Mouse (Mus musculus) hindbrain, embryonic 11.5 days (tissue): ENCODE results near the gene Dohh. TPM values are rescaled to one million over a fixed set of nuclear protein-coding genes. Genes with fewer than 3 reads are reported as not detected.

Experiments used
- ATAC-seq: fragments of 200-750 bp; cut with Nextera tagmentation; 2 replicates; pipeline ENCODE4 v1.8.0; 2017; ENCODE audit warnings: mild to moderate bottlenecking, moderate TSS enrichment, moderate library complexity; ENCODE audit not compliant: low FRiP score
- DNase-seq: peaks from one replicate; pipeline ENCODE4 v3.0.0-alpha.2; 2015; ENCODE audit warnings: low spot score
- H3K27ac ChIP-seq: fragments of 300-500 bp; sonication (generic); 2 replicates; pipeline ENCODE4 v1.5.1; 2014; ENCODE audit warnings: mild to moderate bottlenecking, low read depth, low read length
- H3K27me3 ChIP-seq: fragments of 300-500 bp; sonication (generic); 2 replicates; pipeline ENCODE4 v1.6.1; 2014; ENCODE audit warnings: mild to moderate bottlenecking, low read length, moderate library complexity, mixed read lengths; ENCODE audit not compliant: control insufficient read depth, insufficient read depth
- H3K36me3 ChIP-seq: fragments of 300-500 bp; sonication (generic); 2 replicates; pipeline ENCODE4 v1.6.1; 2014; ENCODE audit warnings: mild to moderate bottlenecking, low read length, moderate library complexity, mixed read lengths; ENCODE audit not compliant: control insufficient read depth, insufficient read depth
- H3K4me1 ChIP-seq: fragments of 300-500 bp; sonication (generic); replicated peaks from 2 replicates; pipeline ENCODE4 v1.6.1; 2014; ENCODE audit warnings: low read length, mixed read lengths; ENCODE audit not compliant: control insufficient read depth, insufficient read depth
- H3K4me2 ChIP-seq: fragments of 300-500 bp; sonication (generic); replicated peaks from 2 replicates; pipeline ENCODE4 v1.6.1; 2014; ENCODE audit warnings: mild to moderate bottlenecking, low read depth, low read length
- H3K4me3 ChIP-seq: fragments of 300-500 bp; sonication (generic); 2 replicates; pipeline ENCODE4 v1.5.1; 2014; ENCODE audit warnings: low read depth, low read length
- H3K9ac ChIP-seq: fragments of 300-500 bp; sonication (generic); 2 replicates; pipeline ENCODE4 v1.6.1; 2014; ENCODE audit warnings: low read depth, low read length
- H3K9me3 ChIP-seq: fragments of 300-500 bp; sonication (generic); 2 replicates; pipeline ENCODE4 v1.6.1; 2016; ENCODE audit warnings: low read length; ENCODE audit not compliant: control insufficient read depth
- WGBS: fragments of 180-500 bp; shearing (Covaris S2); extraction: QIAGEN DNeasy Blood & Tissue Kit; methylation state at CpG from one replicate; pipeline ENCODE4 v1.1.7; 2014; 5-methylcytosine and 5-hydroxymethylcytosine counted together
- polyA plus RNA-seq: library from polyadenylated mRNA; unstranded; fragments of >200 nt; fragmentation: Nextera tagmentation; extraction: Ambion mirVana; gene quantifications from 2 replicates; pipeline ENCODE4 v1.2.1, GENCODE M21; 2014

Dohh gene
- polyA plus RNA-seq, 1 experiment from 2014 or later: 44.8 TPM

DNA sequence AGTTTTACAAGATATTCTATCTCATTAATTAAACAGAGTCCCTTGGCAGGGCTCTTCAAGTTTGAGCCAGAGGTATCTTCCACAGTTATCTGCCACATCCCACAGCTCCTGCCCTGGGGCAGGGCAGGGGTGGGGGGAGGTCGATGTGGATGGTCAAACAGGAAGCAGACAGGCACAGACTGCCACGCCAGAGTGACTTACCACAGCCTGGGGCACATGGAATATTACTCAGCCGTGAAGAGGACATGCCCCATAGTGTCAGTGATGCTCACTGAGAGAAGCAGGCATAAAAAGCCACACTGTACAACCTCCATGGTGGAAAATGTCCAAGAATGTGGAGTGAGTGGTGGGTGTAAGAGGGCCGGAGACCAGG lies 39.1 kb upstream of the Dohh start:
- H3K27me3 ChIP-seq: peaks cover 42% of the 10 kb centered on the region
- DNase-seq: no peak
- WGBS: 90% methylated on average over 4 of the region's 4 CpGs

DNA sequence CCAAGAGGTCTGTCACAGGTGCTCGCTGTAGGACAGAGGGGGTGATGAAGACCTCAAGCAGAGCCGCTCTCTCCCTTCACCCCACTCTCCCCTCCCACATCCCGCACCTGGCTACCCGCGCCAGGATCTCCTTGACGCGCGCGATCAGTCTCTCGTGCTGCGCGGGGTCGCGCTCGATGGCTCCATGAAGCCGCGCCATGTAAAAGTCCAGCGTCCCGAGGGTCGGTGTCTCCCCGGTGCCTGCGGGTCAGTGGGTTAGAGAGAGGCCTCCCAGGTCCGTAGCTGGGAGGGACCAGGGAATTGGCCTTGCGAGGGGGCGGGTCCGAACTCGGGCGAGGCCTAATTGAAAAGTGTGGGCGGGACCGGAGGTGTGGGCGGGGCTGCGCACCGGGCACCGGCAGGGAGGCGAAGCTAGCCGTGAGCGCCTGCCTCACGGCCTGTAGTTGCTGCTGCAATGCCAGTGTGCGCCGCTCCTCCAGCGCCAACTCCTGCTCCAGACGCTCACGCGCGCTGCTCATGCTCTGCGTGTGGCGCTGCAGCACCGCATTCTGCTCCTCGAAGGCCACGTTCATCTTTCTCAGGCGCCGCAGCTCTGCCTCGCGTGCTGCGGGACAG lies 37.7 kb upstream of the Dohh start:
- peaks cover 16% of the 10 kb centered on the region; the same call in 1 of the 2 replicates for H3K4me1 ChIP-seq
- H3K27ac ChIP-seq: 0 out of 2 replicates have a peak overlapping the region, but pooled peaks have one; percentile 24

More for the DNA sequence above, 39.1 kb upstream of the Dohh start:
- no peak for ATAC-seq
- H3K36me3 ChIP-seq: no peaks in the 10 kb centered on the region; the same call in 1 of the 2 replicates
- H3K4me2 ChIP-seq: no peak overlapping the region
- H3K27ac ChIP-seq: no peak overlapping the region
- peaks cover 13% of the 10 kb centered on the region; the same call in 1 of the 2 replicates for H3K4me1 ChIP-seq
- H3K4me3 ChIP-seq: no peak overlapping the region
- H3K9me3 ChIP-seq: no peaks in the 10 kb centered on the region
- no peak overlapping the region for H3K9ac ChIP-seq

DNA sequence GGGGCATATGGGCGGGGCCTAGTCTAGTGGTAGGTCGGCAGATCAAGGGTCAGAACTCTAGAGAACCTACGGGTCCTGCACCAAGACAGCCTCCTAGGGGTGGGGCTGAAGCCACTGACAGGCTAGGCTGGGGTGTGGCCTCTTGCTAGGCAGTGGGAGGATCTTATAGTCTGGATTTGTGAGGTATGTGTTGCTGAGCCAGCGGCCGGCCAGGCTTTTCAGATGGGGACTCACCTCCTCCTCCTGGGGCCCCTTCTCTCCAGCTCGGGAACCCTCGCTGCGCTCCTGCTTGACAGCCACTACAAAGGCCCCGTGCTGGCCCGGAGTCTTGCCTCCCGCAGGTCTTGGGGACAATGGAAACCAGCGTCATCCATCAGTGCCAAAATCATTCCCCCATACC lies 35.1 kb upstream of the Dohh start:
- Histone ChIP-seq H3K4me1 (peaks cover 13% of the 10 kb centered on the region; the same call in 1 of the 2 replicates), H3K9me3 (no peaks in the 10 kb centered on the region), H3K4me3 (peak overlapping the region; percentile 90), H3K4me2 (peak overlapping the region; percentile 89), H3K27me3 (peaks cover 17% of the 10 kb centered on the region), H3K36me3 (no peaks in the 10 kb centered on the region; the same call in 1 of the 2 replicates), H3K27ac (no peak overlapping the region), H3K9ac (peak overlapping the region; percentile 88)
- WGBS: 3% methylated on average over 11 of the region's 12 CpGs
- no peak for ATAC-seq
- DNase-seq: no peak

More for the DNA sequence above, 37.7 kb upstream of the Dohh start:
- Histone ChIP-seq H3K9me3 (no peaks in the 10 kb centered on the region), H3K36me3 (no peaks in the 10 kb centered on the region; the same call in 1 of the 2 replicates), H3K4me3 (peak overlapping the region; percentile 14), H3K27me3 (peaks cover 40% of the 10 kb centered on the region), H3K4me2 (peak overlapping the region; percentile 36), H3K9ac (0 out of 2 replicates have a peak overlapping the region, but pooled peaks have one; percentile 11)
- ATAC-seq (no peak), DNase-seq (peak; percentile 68)
- WGBS: 4% methylated on average over 53 of the region's 55 CpGs

DNA sequence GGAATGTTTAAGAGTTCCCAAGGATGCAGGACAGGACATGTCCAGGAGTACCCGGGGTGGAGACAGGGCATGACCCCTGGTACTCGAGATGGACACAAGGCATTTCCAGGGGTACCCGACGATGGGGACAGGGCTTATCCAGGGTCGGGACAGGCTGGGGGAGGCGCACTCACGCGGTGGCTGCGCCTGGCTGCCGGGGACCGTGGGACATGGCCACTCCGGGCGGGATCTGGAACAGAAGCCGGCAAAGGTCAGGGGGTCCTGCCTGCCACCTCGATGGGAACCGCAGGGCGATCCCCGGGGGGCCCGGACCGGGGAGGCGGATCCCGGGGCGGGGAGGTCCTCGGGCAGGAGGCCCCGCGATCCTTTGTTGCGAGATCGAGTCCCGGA lies 34.3 kb upstream of the Dohh start:
- no peaks in the 10 kb centered on the region; the same call in 1 of the 2 replicates for H3K36me3 ChIP-seq
- peaks cover 13% of the 10 kb centered on the region; the same call in 1 of the 2 replicates for H3K4me1 ChIP-seq
- H3K27me3 ChIP-seq: peaks cover 10% of the 10 kb centered on the region; the same call in 1 of the 2 replicates
- H3K4me2 ChIP-seq: peak overlapping the region; percentile 89
- ATAC-seq: peak; percentile 48
- DNase-seq: no peak
- H3K4me3 ChIP-seq: peak overlapping the region; percentile 90
- H3K9ac ChIP-seq: peak overlapping the region; percentile 88
- WGBS: 0% methylated on average over 22 of the region's 29 CpGs
- no peaks in the 10 kb centered on the region for H3K9me3 ChIP-seq
- peak overlapping the region; percentile 68; the same call in 1 of the 2 replicates for H3K27ac ChIP-seq

DNA sequence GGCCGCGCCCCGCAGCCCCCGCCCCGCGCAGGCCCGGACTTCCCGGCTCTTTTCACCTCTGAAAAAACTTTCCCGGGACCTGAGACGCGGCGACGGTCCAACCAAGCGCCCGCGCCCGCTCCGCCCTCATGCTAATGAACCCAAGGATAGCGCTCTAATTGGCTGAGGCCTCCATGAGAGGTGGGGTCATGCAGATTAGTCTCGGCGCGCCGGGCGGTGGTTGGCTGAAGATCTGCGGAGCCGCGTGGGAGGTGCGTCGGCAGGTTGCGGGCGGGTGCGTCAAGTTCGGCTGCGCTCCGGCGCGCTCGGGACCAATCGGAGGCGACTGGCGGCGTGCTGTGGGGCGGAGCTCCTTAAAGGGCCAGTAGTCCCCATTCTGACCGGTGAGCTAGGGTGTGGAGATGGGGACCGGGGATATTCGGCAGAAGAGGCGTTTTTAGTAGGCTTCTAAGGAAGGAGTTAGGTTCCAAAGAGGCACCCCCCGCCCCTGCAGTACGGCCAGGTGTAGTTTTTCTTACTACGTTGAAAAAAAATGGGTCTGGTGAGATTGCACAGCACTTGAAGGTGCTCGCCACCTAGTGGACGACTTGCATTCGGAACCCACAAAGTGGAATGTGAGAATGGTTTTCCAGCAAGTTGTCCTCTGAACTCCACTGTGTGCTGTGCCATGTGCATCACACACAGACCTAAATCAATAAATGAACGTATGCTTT lies 33.7 kb upstream of the Dohh start, which contains the start of gene Hmg20b:
Gene Hmg20b, minus strand, starts transcription at position 130 of the 713 bp plus-strand sequence.
- H3K4me1 ChIP-seq: peaks cover 13% of the 10 kb centered on the region; the same call in 1 of the 2 replicates
- peak within 1 kb of the TSS; percentile 68; the same call in 1 of the 2 replicates for H3K27ac ChIP-seq
- ATAC-seq (peak; percentile 95), DNase-seq (peak; percentile 97)
- H3K4me3 ChIP-seq: peak within 1 kb of the TSS; percentile 90
- peak within 1 kb of the TSS; percentile 89 for H3K4me2 ChIP-seq
- H3K36me3 ChIP-seq: no peaks in the 10 kb centered on the region
- no peaks in the 10 kb centered on the region for H3K9me3 ChIP-seq
- H3K27me3 ChIP-seq: peaks cover 7% of the 10 kb centered on the region; the same call in 1 of the 2 replicates
- peak within 1 kb of the TSS; percentile 88 for H3K9ac ChIP-seq
- WGBS: under 1% methylated on average over 54 of the region's 54 CpGs

DNA sequence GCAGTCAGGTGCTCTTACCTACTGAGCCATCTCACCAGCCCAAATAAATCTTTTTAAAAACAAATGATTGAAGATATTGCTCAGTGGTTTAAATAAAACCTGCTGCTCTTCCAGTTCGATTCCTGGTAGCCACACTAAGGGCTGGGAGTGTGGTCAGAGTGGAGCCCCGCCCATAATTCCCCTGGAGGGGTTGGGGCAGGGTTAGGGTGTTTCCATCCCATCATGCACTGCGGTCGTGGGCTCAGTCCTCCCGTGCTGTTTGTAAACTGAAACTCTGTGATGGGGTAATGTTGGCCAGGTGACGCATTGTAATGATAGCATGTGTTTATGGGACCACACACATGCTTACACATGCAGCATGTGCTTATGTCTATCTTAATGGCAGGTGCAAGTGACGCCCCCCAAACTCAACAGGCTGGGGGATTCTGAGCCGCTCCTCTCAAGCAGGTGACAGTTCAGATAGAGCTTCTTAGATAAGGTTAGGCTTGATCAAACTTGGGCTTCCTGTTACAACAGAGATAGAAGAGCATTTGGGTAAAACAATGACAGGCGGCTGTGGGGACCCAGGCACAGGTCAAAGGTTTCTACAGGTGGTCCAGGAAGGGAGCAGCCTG lies 32.4 kb upstream of the Dohh start:
- Histone ChIP-seq H3K9me3 (no peaks in the 10 kb centered on the region), H3K27ac (no peak overlapping the region), H3K9ac (no peak overlapping the region), H3K36me3 (no peaks in the 10 kb centered on the region), H3K4me2 (no peak overlapping the region), H3K27me3 (peaks cover 7% of the 10 kb centered on the region; the same call in 1 of the 2 replicates), H3K4me1 (peaks cover 11% of the 10 kb centered on the region; the same call in 1 of the 2 replicates), H3K4me3 (no peak overlapping the region)
- ATAC-seq: no peak
- DNase-seq: no peak
- WGBS: 27% methylated on average over 9 of the region's 9 CpGs

DNA sequence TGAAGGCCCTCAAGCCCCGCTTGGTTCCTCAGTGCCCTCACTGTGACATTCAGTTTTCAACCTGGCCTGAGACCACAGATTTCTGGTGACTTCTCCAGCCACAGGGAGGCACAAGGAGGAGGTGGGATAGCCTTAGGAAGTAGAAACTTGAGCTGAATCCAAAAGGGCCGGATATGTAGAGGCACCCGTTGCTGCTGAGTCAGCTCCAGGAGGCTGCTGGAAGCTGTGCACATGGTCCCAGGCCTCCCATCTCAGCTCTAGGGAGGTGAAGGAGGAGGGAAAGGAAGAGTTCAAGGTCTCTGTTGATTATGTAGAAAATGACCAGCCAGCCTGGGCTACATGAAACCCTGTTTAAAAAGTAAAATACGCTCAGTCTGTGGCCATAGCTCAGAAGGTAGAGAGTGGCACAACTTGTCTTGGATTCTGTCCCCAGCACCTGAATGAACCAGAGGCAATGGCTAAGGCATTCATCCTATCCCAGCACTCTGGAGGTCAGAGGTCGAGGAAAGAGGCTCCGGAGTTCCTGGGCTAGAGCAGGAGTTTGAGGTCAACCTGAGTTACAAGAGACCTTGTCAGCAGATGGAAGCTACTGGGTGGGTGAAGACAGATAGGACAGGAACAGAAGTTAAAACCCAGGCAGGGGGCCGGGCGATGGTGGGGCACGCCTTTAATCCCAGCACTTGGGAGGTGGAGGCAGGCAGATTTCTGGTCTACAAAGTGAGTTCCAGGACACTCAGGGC lies 29.3 kb upstream of the Dohh start:
- Histone ChIP-seq H3K4me1 (peaks cover 9% of the 10 kb centered on the region; the same call in 1 of the 2 replicates), H3K9me3 (no peaks in the 10 kb centered on the region), H3K27ac (no peak overlapping the region)

DNA sequence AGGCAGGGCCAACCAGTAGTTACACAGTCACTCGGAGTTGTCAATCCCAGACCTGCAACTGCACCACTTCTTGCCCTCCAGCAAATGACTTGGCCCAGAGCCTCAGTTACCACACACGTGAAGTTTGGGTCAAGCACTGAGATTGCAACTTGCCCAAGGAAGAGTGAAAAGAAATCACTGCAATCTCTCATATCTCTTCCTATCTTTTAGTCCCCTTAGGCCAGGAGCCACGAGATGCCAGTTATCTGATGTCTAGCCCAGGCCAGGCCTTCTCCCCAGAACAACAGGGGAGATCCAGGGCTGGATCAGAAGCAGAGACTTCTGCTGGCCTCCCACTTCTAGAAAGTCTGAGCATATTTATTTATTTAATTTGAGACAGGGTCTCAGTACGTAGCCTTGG lies 28.7 kb upstream of the Dohh start:
- no peak overlapping the region for H3K27ac ChIP-seq
- ATAC-seq (no peak), DNase-seq (no peak)
- peaks cover 9% of the 10 kb centered on the region; the same call in 1 of the 2 replicates for H3K4me1 ChIP-seq
- H3K36me3 ChIP-seq: no peaks in the 10 kb centered on the region
- H3K9ac ChIP-seq: 0 out of 2 replicates have a peak overlapping the region, but pooled peaks have one; percentile 11
- H3K4me3 ChIP-seq: no peak overlapping the region
- 81% methylated on average over 4 of the region's 4 CpGs for WGBS
- H3K4me2 ChIP-seq: no peak overlapping the region
- H3K27me3 ChIP-seq: no peaks in the 10 kb centered on the region; the same call in 1 of the 2 replicates
- no peaks in the 10 kb centered on the region for H3K9me3 ChIP-seq

More for the DNA sequence above, 29.3 kb upstream of the Dohh start:
- ATAC-seq: no peak
- Histone ChIP-seq H3K9ac (no peak overlapping the region), H3K4me2 (no peak overlapping the region), H3K4me3 (no peak overlapping the region), H3K36me3 (no peaks in the 10 kb centered on the region), H3K27me3 (no peaks in the 10 kb centered on the region; the same call in 1 of the 2 replicates)
- DNase-seq: no peak
- 68% methylated on average over 9 of the region's 9 CpGs for WGBS
